ENCODE assay signal across 17 mouse cellular contexts in the genomic region with DNA sequence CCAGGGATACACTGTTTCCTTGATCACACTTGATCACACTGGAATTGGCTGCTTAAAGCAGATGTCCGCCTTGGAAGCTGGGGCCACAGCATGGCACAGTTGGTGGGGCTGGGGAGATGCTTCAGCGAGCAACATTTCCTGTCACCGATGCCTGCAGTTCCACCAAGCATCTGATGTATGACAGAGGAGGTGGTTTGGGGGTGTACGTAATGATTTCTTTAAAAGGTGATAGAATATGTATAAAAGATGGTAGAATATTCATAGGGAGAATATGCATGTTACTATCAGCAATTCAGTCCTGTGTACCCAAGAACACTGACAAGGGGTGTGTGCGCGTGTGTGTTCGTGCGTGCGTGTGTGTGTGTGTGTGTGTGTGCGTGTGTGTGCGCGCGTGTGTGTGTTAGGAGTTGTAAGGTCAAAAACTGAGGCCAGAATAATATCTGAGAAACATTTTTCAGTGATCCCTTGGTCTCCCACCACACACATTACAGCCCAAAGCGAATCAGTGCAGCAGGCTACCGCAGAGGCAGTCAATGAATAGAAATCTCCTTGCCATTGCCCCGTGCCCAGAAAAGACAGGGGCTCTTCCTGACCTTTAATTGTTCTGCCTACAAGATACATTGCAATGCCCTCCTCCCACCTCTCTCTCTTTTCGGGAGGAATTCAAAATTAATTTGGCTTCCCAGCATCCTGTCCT.
DNase-seq lines count a peak whose midpoint lies in the region; ATAC-seq and TF ChIP-seq lines count a peak whose summit lies in the region.
"Had no signal": no experiment of that assay in that cellular context is flagged by ENCODE, and none has a peak within 500 bp of the region (broad histone marks: within the 10 kb centered on the region; RNA-seq: fewer than 3 reads in every experiment).

No protein-coding gene starts in this region.

- peak; percentile 27 for DNase-seq in brain, embryonic 14.5 days (ENCODE audit: low read depth)
- peak; percentile 9 for DNase-seq in embryo, embryonic 11 days
- peak; percentile 23 for DNase-seq in hindbrain, embryonic 11.5 days (ENCODE audit: low spot score)
- DNase-seq in left cerebral cortex, postnatal 25 days (ENCODE audit: low spot score in 2 of 2) = no peak
- DNase-seq in left cerebral cortex, adult 8-10 months (ENCODE audit: low spot score in 2 of 2) = no peak
- DNase-seq in adipocyte (ENCODE audit: low spot score) = no peak
- DNase-seq: adrenal gland, postnatal 25 days; gastrocnemius, postnatal 10 days; heart, postnatal 4 days; kidney, adult 9 months; right cerebral cortex, postnatal 14 days; thymus, adult 18-20 months had no signal

- no peak for TF ChIP-seq POLR2A in brain, embryonic 14.5 days (IDR thresholded peaks at IDR 0.05; ENCODE audit: borderline replicate concordance, extremely low read depth, insufficient read depth, insufficient read length, poor library complexity, severe bottlenecking)

- no peak overlapping the region for H3K9ac ChIP-seq in hindbrain, embryonic 11.5 days (ENCODE audit: low read depth, low read length)
- H3K9ac ChIP-seq in midbrain, embryonic 12.5 days (replicated peaks) = no peak overlapping the region
- H3K9ac ChIP-seq: liver, embryonic 12.5 days had no signal

- TF ChIP-seq CTCF in brain, embryonic 14.5 days (IDR thresholded peaks at IDR 0.05; ENCODE audit: borderline replicate concordance, extremely low read depth, insufficient read depth, insufficient read length) = no peak

- 0 out of 2 replicates have a peak overlapping the region, but pooled peaks have one; percentile 36 for H3K27ac ChIP-seq in hindbrain, embryonic 11.5 days (ENCODE audit: low read depth, low read length)
- H3K27ac ChIP-seq in midbrain, embryonic 12.5 days (replicated peaks) = peak overlapping the region; percentile 73
- H3K27ac ChIP-seq: liver, embryonic 12.5 days had no signal

- no peak overlapping the region for H3K4me3 ChIP-seq in hindbrain, embryonic 11.5 days (ENCODE audit: low read depth, low read length)
- no peak overlapping the region for H3K4me3 ChIP-seq in midbrain, embryonic 12.5 days
- H3K4me3 ChIP-seq: erythroblast, embryonic 14.5 days; liver, embryonic 12.5 days had no signal

- WGBS in hindbrain, embryonic 11.5 days = 71% methylated on average over 17 of the region's 17 CpGs
- 66% methylated on average over 17 of the region's 17 CpGs for WGBS in midbrain, embryonic 12.5 days

- no peaks in the 10 kb centered on the region for H3K9me3 ChIP-seq in hindbrain, embryonic 11.5 days (ENCODE audit: control insufficient read depth, low read length)
- no peaks in the 10 kb centered on the region for H3K9me3 ChIP-seq in midbrain, embryonic 12.5 days
- H3K9me3 ChIP-seq: liver, embryonic 12.5 days had no signal

- peaks cover 2% of the 10 kb centered on the region; the same call in 1 of the 2 replicates for H3K4me1 ChIP-seq in hindbrain, embryonic 11.5 days (replicated peaks; ENCODE audit: control insufficient read depth, insufficient read depth, low read length)
- H3K4me1 ChIP-seq in midbrain, embryonic 12.5 days = peaks cover 21% of the 10 kb centered on the region
- H3K4me1 ChIP-seq: liver, embryonic 12.5 days had no signal

- ATAC-seq in hindbrain, embryonic 11.5 days (ENCODE audit: low FRiP score) = peak; percentile 45; the same call in 1 of the 2 replicates
- peak; percentile 58; the same call in 1 of the 2 replicates for ATAC-seq in midbrain, embryonic 12.5 days (ENCODE audit: low FRiP score, low read depth)
- ATAC-seq: CD4-positive, CD25-positive, alpha-beta regulatory T cell, adult 4 months; liver, embryonic 12.5 days had no signal

- H3K36me3 ChIP-seq in hindbrain, embryonic 11.5 days (ENCODE audit: control insufficient read depth, insufficient read depth, low read length) = no peaks in the 10 kb centered on the region
- no peaks in the 10 kb centered on the region for H3K36me3 ChIP-seq in midbrain, embryonic 12.5 days
- H3K36me3 ChIP-seq: liver, embryonic 12.5 days had no signal

- no peaks in the 10 kb centered on the region for H3K27me3 ChIP-seq in hindbrain, embryonic 11.5 days (ENCODE audit: control insufficient read depth, insufficient read depth, low read length)
- no peaks in the 10 kb centered on the region for H3K27me3 ChIP-seq in midbrain, embryonic 12.5 days
- H3K27me3 ChIP-seq: liver, embryonic 12.5 days had no signal

- no peak overlapping the region for H3K4me2 ChIP-seq in hindbrain, embryonic 11.5 days (replicated peaks; ENCODE audit: low read depth, low read length)
- H3K4me2 ChIP-seq in midbrain, embryonic 12.5 days (replicated peaks) = peak overlapping the region; percentile 12; the same call in 1 of the 2 replicates
- H3K4me2 ChIP-seq: heart, embryonic 11.5 days; liver, embryonic 12.5 days had no signal

- intact Hi-C loops in left cerebral cortex, postnatal 25 days (cut with DNase I) = no loop called here

Comparison
In these comparisons a context has a peak if more than half of its experiments do, and no peak if none do; other contexts are left out.
1. DNase-seq: peak in brain, embryonic 14.5 days (single experiment), embryo, embryonic 11 days (single experiment) and hindbrain, embryonic 11.5 days (single experiment); none in left cerebral cortex, postnatal 25 days (0 of 2), left cerebral cortex, adult 8-10 months (0 of 2) and adipocyte (single experiment).